Mouse (Mus musculus) ES-E14 (cell line): Measurements from ENCODE around the gene Kank1. TPM values are rescaled to one million over a fixed set of nuclear protein-coding genes. Genes with fewer than 3 reads are reported as not detected.

Experiments used
- DNase-seq: peaks from one replicate; pipeline ENCODE4 v3.0.0-alpha.2; 2013; ENCODE audit warnings: low read depth, low spot score
- H3K27ac ChIP-seq: 2 replicates; pipeline ENCODE4 v1.5.1; 2012; ENCODE audit warnings: low read depth, mild to moderate bottlenecking, low read length, moderate library complexity, mixed read lengths; ENCODE audit not compliant: poor library complexity, insufficient read depth, severe bottlenecking
- H3K36me3 ChIP-seq: 2 replicates; pipeline ENCODE4 v1.6.1; 2012; ENCODE audit warnings: mild to moderate bottlenecking, low read length, moderate library complexity, mixed read lengths; ENCODE audit not compliant: control insufficient read depth, poor library complexity, insufficient read depth, severe bottlenecking
- H3K4me1 ChIP-seq, 2 experiments: fragments of 150-350 bp in 1 of 2; sonication (generic) in 1 of 2; 2 replicates each; pipeline ENCODE4 v1.6.1; 2012; ENCODE audit warnings: low read length in 2 of 2, mild to moderate bottlenecking in 1 of 2, mixed read lengths in 1 of 2; ENCODE audit not compliant: control insufficient read depth in 2 of 2, insufficient read depth in 2 of 2, poor library complexity in 1 of 2
- H3K4me3 ChIP-seq, 2 experiments: fragments of 150-350 bp in 1 of 2; sonication (generic) in 1 of 2; 2 replicates each; pipeline ENCODE4 v1.5.1; 2012; ENCODE audit warnings: low read length in 2 of 2, low read depth in 1 of 2, mild to moderate bottlenecking in 1 of 2, mixed read lengths in 1 of 2; ENCODE audit not compliant: insufficient read depth in 1 of 2, poor library complexity in 1 of 2, severe bottlenecking in 1 of 2
- H3K9ac ChIP-seq: 2 replicates; pipeline ENCODE4 v1.6.1; 2012; ENCODE audit warnings: low read depth, mild to moderate bottlenecking, low read length, mixed read lengths; ENCODE audit not compliant: poor library complexity, insufficient read depth, severe bottlenecking
- H3K9me3 ChIP-seq: fragments of 150-350 bp; sonication (generic); 2 replicates; pipeline ENCODE4 v1.6.1; 2012; ENCODE audit warnings: low read depth, mild to moderate bottlenecking, low read length; ENCODE audit not compliant: control insufficient read depth, insufficient read depth
- CHD2 ChIP-seq: IDR thresholded peaks from 2 replicates; pipeline ENCODE4 v1.6.1; 2014; ENCODE audit warnings: mild to moderate bottlenecking, low read depth, low read length, inconsistent platforms
- HCFC1 ChIP-seq: IDR thresholded peaks from 2 replicates; pipeline ENCODE4 v1.6.1; 2012; ENCODE audit warnings: low read length, inconsistent platforms, borderline replicate concordance; ENCODE audit not compliant: insufficient read depth
- MAFK ChIP-seq: IDR thresholded peaks from 2 replicates; pipeline ENCODE4 v1.6.1; 2014; ENCODE audit warnings: mild to moderate bottlenecking, low read depth, low read length, inconsistent platforms; ENCODE audit not compliant: insufficient read depth
- ZC3H11A ChIP-seq: IDR thresholded peaks from 2 replicates; pipeline ENCODE4 v1.6.1; 2012; ENCODE audit warnings: low read depth, mild to moderate bottlenecking, inconsistent platforms, low read length, borderline replicate concordance
- ZNF384 ChIP-seq: IDR thresholded peaks from 2 replicates; pipeline ENCODE4 v1.6.1; 2012; ENCODE audit warnings: low read depth, low read length, inconsistent platforms
- in situ Hi-C, 2 experiments: fragments of 600-800 bp; cut with MboI; formaldehyde crosslinking; loops; one replicate each; pipeline ENCODE4 v1.15.1; 2025; ENCODE audit warnings: low sequenced_read_pairs in 2 of 2, inconsistent platforms in 1 of 2; ENCODE audit not compliant: unreplicated experiment in 2 of 2
- total RNA-seq: library from RNA; depleted of rRNA; stranded (reverse); fragments of 300-350 nt; gene quantifications from 2 replicates; pipeline ENCODE4 v1.2.3, GENCODE M21; 2012

The Kank1 gene
- total RNA-seq, 1 experiment, result 9.8 TPM

DNA sequence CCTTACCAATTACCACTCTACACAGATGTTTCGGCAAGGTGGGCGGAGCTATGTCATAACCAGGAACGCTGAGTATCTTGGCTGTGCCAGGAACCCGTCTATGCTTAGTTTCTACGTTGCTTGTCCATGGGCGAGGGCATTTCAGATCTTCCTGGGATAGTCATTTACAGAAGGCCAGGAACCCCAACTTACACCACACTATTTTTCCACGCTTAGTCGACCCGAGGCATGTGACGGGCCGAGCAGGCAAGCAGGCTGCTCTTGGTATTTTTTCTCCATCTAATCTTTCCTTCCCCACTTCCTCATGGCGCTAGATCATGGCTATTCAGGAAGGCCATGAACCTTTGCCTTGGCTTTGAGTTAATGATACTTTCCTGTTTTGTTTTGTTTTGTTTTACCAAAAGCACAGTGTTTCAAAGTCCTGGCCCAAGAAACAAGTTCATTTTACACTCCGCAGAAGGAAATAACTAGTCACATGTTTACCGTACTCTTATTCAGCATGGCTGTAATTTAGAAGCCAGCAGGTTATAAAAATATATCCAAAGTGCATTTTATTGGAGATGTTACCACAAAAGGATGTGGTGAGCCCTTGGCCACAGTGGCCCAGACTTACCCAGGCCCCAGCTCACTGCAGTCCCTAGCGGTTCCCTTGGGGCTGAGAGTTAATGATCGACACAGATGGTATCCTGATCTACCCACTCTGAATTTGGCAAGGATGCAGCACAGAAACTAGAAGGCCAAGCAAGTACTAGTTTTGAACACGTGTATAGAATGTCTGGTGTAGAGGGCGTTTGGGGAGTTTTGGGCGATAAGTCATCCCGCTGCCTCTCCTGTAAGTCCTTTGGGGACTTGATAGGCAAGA is 200.2 kb downstream of the Kank1 start:
- Histone ChIP-seq H3K36me3 (peaks cover 4% of the 10 kb centered on the region; the same call in 1 of the 2 replicates), H3K4me1 (no peaks in the 10 kb centered on the region), H3K27ac (no peak overlapping the region), H3K9me3 (no peaks in the 10 kb centered on the region), H3K4me3 (no peak overlapping the region), H3K9ac (no peak overlapping the region)
- TF ChIP-seq ZC3H11A (no peak), HCFC1 (no peak), CHD2 (no peak), MAFK (no peak), ZNF384 (no peak)
- no peak for DNase-seq
- in situ Hi-C loops, result no loop called here

DNA sequence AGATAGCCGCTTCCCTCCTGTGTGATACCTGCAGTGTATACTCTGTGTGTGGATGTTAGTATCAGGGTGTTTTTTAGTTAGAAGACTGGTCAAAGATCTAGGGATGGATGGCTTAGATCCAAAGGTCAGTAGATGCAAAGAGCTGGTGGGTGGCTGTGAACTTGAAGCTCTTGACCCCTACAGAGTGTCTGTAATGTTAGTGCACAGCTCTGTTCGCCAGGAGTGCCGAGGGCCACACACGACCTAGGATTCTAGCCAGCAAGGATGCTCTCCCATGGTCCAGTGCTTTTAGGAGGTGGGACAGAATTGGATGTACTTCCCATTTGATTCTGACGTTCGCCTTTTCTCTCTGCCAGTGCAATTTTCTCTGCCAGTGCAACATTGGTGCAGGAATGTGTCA is 201.5 kb downstream of the Kank1 start:
- no peaks in the 10 kb centered on the region for H3K9me3 ChIP-seq
- H3K36me3 ChIP-seq, result peaks cover 1% of the 10 kb centered on the region; the same call in 1 of the 2 replicates
- DNase-seq, result no peak
- no peak overlapping the region for H3K4me3 ChIP-seq
- H3K4me1 ChIP-seq, result no peaks in the 10 kb centered on the region
- no peak overlapping the region for H3K27ac ChIP-seq
- TF ChIP-seq CHD2 (no peak), ZC3H11A (no peak), MAFK (no peak), HCFC1 (no peak), ZNF384 (no peak)
- no peak overlapping the region for H3K9ac ChIP-seq
- in situ Hi-C loops, result no loop called here

DNA sequence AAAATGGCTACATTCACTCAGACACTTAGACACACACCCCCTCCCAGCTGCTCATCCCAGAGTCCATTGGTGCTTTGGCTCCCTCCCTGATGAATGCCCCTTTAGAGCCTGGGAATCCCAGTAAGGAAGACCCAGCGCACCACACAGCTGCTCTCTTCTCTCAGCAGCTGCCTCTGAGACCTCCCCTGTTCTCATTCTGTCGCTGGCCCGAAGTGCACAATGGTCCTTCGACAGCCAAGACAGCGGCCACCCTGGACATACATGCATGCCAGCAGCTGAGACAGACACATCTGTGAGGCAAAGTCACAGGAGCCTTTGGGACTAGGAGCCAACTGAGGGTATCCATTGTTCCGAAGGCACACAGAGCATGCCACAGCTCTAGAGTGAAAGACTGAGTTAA is 203.0 kb downstream of the Kank1 start:
- H3K4me1 ChIP-seq, result no peaks in the 10 kb centered on the region
- in situ Hi-C loops, result loop anchor here in 1 of 2 experiments (10.0 kb wide), 1 partner anchor 315 kb away; no protein-coding TSS in a partner anchor
- H3K9me3 ChIP-seq, result no peaks in the 10 kb centered on the region
- no peak for TF ChIP-seq CHD2
- no peak for TF ChIP-seq ZNF384
- TF ChIP-seq HCFC1, result no peak
- TF ChIP-seq ZC3H11A, result no peak
- TF ChIP-seq MAFK, result no peak
- DNase-seq, result no peak
- H3K9ac ChIP-seq, result no peak overlapping the region
- no peak overlapping the region for H3K4me3 ChIP-seq
- H3K36me3 ChIP-seq, result no peaks in the 10 kb centered on the region
- no peak overlapping the region for H3K27ac ChIP-seq

DNA sequence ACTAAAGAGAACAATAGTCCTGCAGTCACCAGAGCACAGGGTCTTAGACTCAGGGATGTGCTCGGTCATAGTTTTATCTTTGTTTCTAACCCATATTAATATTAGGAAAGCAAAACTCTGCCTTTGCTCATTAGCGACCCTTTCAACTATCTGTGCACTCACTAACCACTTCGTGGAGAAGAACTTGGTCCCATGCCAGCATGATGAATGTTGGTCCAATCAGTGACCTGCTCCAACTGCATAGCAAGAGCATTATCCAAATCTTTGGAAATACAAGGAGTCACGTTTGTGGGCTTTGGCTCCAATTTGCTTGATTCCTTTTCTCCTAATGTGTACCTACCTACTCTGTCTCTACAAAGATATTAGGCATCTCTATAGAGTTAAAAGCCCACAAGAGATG is 204.0 kb downstream of the Kank1 start:
- DNase-seq, result no peak
- H3K4me1 ChIP-seq, result no peaks in the 10 kb centered on the region
- H3K4me3 ChIP-seq, result no peak overlapping the region
- in situ Hi-C loops, result loop anchor here in 1 of 2 experiments (10.0 kb wide), 1 partner anchor 316 kb away; no protein-coding TSS in a partner anchor
- H3K9me3 ChIP-seq, result no peaks in the 10 kb centered on the region
- no peak for TF ChIP-seq HCFC1
- no peak for TF ChIP-seq CHD2
- TF ChIP-seq ZC3H11A, result no peak
- TF ChIP-seq MAFK, result no peak
- TF ChIP-seq ZNF384, result no peak
- no peak overlapping the region for H3K27ac ChIP-seq
- H3K9ac ChIP-seq, result no peak overlapping the region
- no peaks in the 10 kb centered on the region for H3K36me3 ChIP-seq
